Mouse (Mus musculus) urinary bladder, postnatal 36 days (tissue): ENCODE measurements around the gene Prpf39.
A peak's percentile ranks its signal among the peaks of the same experiment; 100 is the strongest.

Source experiments
- DNase-seq, 2 experiments: peaks; one replicate each; pipeline ENCODE4 v3.0.0; 2022; ENCODE audit warnings: low spot score in 2 of 2, mixed read lengths in 1 of 2

The Prpf39 gene

DNA sequence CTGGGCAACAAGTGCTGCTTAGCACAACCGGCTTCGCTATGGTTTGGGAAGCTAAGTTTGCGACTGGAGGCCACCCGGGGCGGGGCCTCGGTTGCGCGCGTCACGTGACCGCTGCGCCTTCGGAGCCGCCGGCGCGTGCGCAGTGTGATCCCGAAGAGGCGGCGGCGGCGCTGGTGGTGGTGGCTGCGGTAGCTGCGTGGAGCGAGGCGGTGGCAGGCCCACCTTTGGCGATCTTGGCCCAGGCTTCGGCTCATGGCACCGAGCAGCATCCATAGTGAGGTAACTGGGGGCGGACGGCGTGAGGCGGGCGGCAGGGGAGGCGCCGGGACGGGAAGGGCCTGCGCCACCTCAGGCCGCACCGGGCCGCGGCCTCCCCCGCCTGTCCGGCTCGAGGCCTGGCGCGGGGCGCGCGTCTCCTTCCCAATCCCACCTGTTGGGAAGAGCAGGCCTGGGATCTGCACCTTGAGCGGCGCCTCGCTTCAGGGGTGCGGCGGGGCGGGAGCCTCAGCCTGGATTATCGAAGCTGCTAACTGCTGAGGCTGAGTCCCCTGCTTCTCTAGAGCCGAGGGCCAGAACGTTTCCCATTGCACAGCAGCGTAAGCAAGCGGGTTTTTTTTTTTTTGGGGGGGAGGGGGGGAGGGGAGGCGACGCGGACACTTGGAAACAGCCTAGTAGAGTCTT, at the start of gene Prpf39:
Gene Prpf39, plus strand, starts transcription at position 144 of the 681 bp plus-strand sequence.
- DNase-seq: peak; percentile 87 to 91

DNA sequence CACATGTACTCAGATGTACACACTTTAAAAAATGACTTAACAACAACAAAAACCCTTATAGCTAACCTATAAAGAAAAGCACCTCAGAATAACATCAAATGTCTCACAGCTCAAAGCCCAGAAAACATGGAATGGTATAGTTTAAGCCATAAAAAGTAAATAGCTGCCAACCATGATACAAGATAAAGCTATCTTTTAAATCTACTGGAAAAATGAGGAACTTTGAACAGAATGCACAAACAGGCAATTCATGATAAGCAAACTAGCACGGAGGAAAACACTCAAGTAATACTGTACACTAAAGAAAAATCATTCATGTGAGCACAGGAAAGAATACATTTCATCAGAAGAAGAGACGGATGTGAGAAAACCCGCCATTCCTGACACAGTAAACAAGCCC, 28.4 kb upstream of the Prpf39 start:
- DNase-seq: no peak

DNA sequence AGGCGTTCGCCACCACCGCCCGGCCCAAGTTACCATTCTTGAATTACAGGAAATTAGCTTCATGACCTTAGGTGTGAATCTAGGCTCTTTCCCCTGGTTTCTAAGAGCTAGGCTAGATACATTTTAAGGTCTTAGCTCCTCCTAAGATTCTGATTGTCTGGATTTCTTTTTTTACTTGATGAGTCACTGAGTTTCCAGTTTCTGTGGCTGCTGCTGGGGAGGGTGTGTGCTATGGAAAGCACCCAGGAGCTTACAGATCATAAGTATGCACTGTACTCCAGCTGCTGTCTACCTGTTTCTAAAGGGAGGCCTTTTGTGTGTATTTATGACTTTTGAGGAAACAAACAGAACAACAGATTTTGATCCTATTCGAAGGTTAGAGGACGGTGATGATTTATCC, 13.3 kb upstream of the Prpf39 start:
- DNase-seq: no peak

DNA sequence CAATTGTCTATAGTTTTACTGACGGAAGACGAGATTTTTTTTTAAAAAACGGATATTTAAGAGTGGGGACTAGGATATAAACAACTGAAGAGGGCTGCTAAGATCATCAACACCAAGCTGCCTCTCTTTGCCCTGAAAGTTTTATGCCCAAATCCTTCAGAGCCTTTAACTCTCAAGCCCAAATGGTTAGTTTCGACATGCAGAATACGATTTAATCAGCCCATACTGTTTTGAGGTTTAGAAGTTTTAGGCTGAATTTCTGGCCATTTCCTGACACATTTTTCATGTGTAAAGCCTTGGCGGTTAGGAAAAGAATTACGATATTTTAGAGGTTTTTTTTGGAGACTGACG, 319 bp upstream of the Prpf39 start:
- no peak for DNase-seq

DNA sequence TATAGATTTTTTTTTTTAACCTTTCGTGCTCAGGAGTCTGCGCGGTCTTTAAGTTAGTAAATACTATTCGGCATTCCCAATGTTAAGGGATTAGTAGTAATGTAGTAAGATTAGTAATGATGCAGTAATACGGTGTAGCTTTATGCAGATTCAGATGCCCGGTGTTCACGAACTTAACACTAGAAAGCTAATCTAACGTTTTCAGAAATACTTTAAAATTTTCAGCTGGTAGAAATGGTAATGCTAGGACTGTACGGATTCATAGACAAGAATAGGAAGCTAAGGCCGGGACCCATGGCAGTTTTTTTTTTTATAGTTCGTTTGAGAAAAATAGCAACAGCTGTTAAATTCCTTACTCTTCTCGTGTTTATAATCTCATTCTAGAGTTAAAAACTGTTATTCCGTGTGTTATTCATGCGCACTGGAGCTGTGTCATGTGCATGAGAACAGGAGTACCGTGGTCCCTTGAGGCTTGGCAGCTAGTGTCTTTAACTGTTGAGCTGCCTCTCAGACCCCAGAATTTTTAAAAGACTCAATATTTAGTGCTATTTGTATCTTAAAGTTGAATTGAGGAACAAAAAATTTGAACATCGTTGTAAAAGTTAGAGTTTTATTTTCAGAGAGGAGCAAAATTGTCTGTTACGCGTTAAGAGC, 886 bp downstream of the Prpf39 start:
- DNase-seq: no peak

DNA sequence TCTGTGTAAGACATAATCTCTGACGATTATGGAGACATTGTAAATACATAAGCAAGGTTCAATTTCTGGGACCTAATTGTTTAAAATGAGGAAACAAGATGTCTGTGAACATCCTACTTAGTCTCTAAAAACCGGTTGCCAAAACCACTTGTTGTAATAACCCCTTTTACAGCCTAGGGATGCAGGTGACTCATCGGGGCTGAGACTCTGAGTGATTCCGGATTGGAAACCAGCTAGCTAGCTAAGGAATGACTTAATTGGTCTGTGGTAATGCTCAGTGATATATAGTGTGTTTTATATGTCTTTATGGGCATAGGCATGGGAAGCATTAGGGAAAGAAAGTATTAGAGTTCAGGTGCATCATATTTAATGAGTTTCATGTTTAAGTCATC, 1.4 kb downstream of the Prpf39 start:
- DNase-seq: no peak

DNA sequence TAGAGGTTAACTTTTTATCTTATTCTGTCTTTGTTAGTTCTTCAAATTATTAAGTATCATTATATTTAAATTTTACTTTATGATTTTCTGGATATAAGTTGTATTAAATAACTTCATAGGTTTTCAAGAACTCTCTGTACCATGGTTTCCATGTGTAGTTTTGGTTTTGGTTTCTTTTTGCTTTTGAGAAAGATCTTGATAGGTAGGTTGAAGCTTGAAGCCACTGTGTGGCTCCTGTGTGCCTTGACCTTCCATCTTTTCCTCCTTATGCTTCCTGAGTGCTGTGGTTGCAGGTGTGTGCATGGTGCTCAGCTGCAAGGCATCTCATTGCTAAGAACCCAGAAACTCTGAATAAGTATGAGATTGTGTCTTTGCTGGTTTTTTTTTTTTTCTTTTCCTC, 12.7 kb downstream of the Prpf39 start:
- DNase-seq: no peak

DNA sequence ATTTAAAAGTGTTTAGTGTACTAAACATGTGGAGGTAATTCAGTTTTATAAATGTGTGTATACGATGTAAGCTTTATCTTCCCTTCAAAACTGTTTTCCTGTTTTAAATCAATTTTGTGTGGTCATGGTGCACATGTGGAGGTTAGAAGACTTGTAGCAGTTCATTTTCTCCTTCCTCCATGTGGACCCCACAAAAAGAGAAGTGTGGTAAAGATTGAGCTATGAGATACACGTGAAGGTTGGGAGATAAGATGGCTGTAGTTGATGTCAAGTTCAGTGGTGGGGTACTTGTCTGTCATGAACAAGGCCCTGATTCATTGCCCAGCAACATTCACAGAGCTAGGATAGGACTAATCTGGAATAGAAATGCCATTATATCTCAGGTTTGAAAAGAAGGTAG, 22.1 kb downstream of the Prpf39 start:
- no peak for DNase-seq

DNA sequence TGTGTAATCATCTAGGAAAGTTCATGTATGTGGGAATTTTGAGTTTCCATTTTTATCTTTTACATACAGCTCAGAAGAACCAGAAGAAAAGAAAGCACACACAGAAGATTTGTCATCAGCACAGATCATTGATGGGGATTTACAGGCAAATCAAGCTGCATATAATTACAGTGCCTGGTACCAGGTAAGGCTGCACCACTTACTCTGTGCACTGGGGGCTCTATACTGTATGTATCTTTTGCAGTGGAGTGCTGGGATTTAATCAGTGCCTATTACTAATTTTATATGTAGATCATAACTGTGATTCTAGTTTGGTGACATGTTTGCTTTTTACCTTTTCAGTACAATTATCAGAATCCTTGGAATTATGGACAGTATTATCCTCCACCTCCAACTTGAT, 24.9 kb downstream of the Prpf39 start:
- DNase-seq: no peak

DNA sequence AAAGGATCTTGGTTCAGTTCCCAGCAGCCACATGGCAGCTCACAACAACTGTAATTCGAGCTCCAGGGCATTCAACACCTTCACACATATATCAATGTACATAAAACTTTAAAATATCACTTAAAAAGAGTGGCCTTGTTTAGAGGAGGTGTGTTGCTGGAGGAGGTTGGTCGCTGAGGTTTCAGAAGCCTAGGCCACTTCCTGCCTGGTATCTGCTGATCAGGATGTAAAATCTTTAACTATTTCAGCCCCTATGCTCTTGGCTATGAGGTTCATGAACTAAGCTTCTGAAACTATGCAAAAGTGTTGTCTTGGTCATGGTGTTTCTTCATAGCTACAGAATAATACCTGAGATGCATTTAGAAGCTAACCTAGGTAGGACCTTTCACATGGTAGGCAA, 29.1 kb downstream of the Prpf39 start:
- DNase-seq: no peak

DNA sequence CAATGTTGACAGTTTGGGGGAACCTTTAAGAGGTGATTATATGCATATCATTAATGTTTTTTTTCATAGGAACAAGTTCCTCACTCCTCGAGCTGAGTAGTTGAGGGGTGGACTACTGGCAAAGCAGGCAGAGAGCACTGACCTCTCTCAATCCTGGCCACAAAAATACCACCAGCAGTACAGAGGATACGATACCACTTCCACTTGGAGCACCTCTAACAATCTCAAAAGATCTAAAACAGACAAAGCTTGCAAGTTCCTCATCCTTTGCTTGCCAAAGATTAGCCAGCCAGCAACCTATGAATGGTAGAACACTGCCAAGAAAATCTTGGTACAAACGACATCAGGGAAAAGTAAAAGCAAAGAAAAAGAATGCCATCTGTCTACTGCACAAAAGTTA, 30.1 kb downstream of the Prpf39 start:
- no peak for DNase-seq

DNA sequence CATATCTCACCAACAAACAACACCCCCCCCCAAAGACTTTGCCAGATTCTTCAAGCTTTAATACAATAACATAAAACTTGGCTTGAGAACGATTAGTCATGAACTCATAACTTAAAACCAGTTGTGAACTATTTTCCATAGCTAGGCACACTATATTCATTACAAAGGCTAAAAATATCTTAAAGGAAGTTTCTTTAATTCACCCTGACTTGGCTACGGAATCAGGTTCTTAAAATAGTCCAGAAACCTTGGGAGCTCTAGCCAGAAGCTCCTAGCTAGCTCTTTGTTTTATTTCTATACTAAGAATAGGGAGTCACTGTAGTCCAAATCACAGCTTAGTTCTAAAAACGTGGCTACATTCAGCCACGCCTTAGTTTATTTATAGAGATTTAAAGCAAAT, 32.3 kb downstream of the Prpf39 start:
- DNase-seq: no peak

DNA sequence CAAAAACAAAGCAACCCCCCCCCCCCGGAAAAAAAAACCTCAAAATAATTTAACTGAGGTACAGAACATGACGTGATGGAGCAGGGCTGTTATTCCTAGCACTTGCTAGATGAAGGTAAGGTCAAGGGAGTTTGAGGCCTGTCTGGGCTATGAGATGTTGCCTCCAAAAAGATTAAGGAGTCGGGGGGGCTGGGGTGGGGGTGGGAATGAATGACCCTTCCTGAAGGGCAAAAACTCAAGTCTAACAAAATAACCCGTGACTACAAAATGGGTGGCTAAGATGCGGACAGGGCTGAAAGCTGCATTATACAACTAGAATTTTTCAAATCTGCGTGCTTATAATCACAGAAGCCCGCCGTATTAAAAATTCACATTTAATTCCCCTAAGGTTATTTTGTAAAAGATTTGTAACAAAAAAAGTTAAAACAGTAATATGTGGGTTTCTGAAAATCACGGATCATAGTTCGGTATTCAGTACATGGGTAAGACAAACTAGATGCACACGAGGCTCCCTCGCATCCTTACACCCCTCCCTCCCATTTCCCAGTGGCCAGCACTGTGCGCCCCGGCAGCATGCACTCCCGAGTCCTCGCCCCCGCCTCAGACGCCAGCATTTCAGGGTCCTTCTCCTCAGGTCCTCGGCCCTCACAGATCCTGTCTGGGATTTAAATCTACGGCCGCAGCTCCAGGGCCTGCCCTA, 36.9 kb downstream of the Prpf39 start:
- no peak for DNase-seq

DNA sequence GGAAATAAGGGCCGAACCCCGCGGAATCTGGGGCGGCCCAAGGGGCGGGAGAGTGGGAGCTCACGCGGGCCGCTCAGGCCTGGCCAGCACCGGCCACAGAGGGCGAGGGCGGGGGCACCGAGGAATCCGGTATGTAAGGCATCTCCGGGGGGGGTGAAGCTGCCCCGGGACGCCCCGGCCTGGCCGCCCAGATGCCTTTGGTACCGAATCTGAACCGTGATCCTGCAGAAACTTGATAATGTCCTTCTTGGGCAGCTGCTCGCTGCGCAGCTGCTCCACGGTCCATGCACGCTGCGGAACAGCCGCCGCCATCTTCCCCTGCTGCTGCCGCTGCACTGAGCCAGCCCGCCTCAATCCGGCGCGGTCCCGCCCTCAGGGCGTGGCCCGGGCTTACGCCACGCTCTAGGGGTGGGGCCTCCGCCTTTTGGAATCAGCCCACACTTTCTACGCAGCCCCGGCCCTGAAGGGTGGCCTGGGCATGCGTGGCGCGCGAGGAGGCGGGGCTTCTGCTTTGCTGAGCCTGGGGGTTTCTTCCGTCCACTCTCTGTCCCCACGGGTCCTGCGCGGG, 37.6 kb downstream of the Prpf39 start, which contains the start of gene Fkbp3:
Gene Fkbp3, minus strand, starts transcription at position 397 of the 568 bp plus-strand sequence.
- DNase-seq: peak; percentile 97 to 98

DNA sequence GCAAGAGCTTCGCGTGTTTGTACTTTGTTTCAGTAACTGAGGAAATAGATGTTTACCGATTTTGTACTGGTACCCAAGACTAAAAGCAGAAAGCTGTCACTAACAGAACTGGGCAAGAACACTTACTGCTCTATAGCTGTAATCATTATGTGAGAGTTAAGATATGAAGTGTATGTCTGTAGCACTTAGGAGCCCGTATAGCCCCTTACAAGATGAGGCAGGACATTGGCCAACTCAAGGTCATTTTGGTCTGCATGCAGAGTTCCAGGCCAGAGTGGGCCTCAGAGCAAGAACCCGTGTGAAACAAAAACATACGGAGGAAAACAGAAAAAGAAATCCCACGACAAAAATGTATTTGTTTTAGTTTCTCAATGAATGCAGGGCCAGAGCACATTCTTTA, 38.5 kb downstream of the Prpf39 start:
- no peak for DNase-seq

DNA sequence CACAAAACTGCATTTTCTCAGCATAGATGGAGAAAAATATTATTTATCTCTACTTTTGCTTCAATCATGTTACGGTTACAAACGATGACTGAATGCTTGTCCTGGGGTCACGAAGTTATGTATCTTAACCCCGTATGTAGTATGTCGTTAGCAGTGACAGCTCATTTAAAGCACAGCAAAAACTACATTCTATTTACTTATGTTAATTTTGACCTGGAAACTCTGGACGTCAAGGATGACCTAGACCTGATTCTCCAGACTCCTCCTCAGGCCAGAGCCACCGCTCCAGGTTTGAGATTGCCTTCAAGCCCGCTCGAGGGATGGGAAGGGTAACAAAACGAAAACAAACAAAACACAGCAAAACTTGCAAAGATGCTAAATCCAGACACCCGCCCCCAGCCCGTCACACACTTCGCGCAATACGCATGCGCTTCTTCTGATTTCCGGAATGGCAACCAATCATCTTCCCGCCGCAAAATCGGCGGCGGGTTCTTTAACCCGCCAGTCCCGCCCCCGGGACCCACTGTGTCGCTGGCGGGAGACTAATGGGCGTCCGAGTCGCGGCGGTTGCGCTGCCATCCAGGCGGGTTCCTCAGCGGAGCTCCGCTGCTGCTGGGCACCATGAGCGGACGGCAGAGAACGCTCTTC, 39.1 kb downstream of the Prpf39 start, which contains the start of gene Fancm:
Gene Fancm, plus strand, starts transcription at position 519 of the 648 bp plus-strand sequence.
- peak; percentile 82 to 89 for DNase-seq

DNA sequence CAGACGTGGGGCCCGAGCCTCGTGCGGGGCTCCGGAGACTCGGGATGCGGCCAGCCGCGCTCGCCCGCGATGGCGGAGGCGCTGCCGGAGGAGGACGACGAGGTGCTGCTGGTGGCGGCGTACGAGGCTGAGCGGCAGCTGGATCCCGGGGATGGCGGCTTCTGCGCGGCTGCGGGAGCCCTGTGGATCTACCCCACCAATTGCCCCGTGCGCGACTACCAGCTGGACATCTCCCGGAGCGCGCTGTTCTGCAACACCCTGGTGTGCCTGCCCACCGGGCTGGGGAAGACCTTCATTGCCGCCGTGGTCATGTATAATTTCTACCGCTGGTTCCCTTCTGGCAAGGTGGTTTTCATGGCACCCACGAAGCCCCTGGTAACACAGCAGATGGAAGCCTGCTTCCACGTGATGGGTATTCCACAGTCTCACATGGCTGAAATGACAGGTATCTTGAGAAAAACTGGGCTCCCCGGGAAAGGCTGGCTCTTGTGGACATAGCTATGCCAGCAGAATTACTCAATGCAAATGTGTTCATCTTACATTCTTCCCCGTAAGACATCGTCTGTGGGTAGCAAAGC, 39.7 kb downstream of the Prpf39 start:
- no peak for DNase-seq

DNA sequence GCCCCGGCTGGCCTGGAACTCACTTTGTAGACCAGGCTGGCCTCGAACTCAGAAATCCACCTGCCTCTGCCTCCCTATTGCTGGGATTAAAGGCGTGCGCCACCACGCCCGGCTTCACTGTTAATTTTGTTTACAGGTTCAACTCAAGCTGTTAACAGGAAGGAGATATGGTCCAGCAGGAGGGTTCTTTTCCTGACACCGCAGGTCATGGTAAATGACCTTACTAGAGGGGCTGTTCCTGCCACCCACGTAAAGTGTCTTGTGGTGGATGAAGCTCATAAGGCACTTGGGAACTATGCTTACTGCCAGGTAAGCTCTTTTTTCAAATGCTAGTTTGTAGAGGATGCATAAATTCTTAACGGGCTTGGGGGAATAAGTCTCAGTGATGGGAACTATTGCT, 40.8 kb downstream of the Prpf39 start:
- DNase-seq: no peak

DNA sequence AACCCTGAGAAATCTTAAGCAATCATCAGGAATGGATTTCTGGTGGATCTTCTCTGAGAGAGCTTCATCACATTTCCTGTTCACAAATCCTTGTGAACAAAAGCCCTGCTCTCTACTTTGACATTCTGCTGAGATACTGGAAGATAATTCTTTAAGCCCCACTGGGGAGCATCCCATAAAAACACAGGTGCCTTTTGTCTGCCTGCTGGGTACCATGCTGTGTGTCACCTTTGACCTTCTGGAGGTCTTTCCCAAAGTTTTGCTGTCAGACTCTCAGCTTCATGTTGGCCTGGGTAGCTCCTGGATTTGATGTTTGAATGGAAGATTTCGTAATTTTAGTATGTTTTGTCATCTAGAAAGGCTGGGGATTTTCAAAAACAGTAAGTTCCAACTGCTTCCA, 72.6 kb downstream of the Prpf39 start:
- DNase-seq: no peak

DNA sequence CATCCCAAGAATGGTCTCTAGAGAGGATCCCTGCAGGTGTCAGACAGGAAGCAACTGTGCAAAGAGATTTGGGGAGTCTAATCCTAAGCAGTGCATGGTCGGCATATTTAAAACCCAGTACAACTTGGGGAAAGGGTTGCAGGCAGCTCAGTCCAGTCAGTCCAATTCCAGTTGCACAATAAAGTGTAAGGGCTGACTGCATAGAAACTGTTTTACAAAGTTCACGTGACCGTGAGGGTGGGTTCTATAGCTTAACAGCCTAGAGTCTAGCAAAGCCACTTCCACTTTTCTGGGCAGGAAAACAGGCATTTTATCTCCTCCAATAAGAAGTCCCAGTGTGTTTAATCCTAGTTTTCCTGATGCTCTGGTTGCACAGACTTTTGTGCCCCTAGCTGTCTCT, 75.4 kb downstream of the Prpf39 start:
- DNase-seq: no peak

DNA sequence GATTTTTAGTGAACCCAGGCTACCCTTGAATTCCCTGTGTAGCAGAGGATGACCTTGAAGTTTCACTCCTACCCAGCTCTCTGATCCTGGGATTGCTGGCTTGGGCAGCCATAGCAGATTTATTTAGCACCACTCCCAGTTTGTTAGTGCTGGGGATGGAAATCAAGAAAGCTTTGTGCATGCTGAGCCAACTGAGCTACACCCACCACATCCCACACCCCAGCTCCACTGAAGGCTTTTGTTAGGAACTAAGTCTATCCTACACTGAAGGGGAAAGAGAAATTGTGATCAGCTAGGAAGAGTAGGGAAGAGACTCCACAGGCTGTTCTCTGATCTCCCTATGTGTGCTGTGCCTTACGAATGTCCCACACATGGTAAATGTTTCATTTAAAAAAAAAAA, 76.7 kb downstream of the Prpf39 start:
- DNase-seq: no peak
